Mouse (Mus musculus) bone marrow, adult 2 months (tissue): ENCODE measurements at regions not wholly inside any gene's neighbourhood (a gene's known extent, or its start where the extent isn't known, plus 50 kb on each side); places are given as distances from the start of the nearest gene placed in this dataset.

ENCODE experiments used
- CTCF ChIP-seq: fragments of 200-500 bp; IDR thresholded peaks from 2 replicates; pipeline ENCODE4 v1.5.1; 2011; ENCODE audit warnings: low read length, control low read depth; ENCODE audit not compliant: control insufficient read depth, insufficient read depth
- POLR2A ChIP-seq: fragments of 200-500 bp; IDR thresholded peaks from 2 replicates; pipeline ENCODE4 v1.6.1; 2011; ENCODE audit warnings: low read depth, mild to moderate bottlenecking, control low read depth, low read length, borderline replicate concordance; ENCODE audit not compliant: control insufficient read depth

GRCm38 (mm10) chr9:113457169-113457850 lies 250.7 kb downstream of the Pdcd6ip start:
- TF ChIP-seq CTCF (no peak), POLR2A (no peak)
